Mouse (Mus musculus): ENCODE measurements around the gene Unc5c.

Unc5c gene

DNA sequence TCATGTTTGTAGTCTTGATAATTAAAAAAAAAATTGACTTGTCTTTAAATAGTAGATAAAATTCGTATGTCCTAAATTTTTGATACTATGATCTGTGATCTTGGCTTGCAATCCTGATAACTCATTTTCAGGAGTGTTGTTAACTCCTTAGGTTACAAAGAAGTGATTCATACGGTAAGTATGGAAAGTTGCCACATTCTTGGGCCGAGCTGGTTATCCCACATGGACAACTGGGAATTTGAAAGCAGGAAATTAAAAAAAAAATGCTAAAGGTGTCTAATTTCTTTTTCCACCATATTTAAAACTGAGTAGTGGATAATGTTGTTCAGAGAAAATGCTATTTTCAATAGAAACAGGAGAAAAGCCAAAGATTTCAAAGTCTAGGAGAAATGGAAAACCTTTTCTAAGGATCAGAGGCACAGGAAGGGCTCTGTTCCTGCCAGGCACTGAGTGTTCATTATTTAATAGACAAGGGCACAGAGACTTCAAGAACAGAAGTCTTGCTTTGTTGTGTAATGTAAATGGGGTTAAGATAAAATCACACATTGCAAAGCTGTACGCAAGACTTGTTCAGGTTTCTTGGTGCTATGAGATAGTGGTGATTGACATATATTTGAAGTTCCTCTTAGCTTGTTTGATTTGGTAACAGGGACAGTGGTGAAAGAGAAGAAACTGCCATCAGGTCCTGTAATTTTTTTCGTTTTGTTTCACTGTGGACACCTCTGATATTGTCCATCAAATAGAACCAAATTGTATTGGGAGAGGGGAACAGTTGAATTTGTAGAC lies 46.4 kb downstream of the Unc5c start:
- no peak for DNase-seq

DNA sequence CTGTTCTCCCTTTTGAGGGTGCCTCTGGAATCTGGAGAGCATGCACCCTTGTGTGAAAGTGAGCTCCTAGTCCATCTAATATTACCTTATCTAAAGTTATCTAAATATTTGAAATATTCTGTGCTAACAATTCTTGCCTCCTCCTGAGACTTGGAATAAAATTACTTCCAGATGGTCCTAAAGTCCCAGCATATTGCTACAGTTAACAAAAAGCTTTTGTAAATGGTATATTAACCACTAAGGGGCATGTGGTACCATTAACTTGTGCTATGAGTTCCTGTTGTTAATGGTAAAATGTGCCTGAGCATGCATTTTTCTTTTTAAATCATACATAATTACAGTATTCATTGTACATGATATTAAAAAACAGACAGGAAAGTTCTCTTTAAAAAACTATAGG lies 63.7 kb downstream of the Unc5c start:
- no peak for DNase-seq

DNA sequence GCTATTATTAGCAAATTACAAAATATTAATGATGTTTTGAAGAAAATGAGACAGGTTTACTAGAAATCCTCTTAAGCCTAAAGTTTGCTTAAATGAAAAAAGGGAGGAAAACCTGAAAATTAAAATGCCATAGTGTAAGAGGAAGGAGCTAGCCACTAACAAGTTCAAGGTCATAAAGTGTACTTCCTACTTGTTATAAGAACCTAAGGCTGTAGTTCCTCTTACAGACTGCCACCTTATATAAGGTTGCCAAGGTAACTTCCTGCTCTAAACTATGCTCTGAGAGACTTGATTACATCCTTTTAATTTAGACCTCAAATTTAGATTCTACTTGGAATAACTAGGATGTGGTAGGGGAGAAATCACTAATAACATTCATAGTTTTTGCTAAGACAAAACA lies 64.6 kb downstream of the Unc5c start:
- no peak for DNase-seq

DNA sequence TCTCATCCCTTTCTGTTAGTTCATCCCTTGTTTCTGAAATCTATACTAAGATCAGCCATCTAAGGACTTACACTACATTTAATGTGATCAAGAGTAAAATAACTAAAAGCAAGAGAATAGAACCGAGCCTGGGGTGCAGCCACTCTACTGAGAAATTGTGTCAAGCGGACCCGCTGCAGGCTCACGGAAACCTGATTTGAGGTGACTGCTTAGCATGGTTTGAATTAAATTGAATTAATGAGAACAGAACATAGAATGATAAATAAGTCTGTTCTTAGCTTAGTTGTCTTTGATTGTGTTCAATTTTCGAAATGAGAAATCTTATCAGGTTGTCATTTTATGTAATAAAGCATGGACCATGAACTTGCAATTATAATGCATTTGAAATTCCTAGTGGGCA lies 68.8 kb downstream of the Unc5c start:
- DNase-seq = no peak

DNA sequence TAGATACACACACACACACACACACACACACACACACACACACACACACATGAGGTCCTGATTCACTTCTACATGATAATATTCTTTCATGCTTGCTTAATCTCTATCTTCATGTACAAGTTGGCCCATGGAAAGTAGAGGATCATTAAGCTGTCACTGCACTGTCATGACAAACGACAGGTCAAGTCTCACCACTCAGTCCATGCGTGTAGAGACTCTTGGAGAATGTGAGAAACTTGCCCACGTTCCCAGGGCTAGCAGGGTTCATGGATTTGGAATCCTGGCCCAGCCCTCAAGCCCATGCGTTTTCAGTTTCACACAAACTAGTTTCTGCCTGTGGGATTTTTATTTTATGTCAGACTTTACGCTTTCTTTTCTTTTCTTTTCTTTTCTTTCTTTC lies 71.8 kb downstream of the Unc5c start:
- no peak for DNase-seq

DNA sequence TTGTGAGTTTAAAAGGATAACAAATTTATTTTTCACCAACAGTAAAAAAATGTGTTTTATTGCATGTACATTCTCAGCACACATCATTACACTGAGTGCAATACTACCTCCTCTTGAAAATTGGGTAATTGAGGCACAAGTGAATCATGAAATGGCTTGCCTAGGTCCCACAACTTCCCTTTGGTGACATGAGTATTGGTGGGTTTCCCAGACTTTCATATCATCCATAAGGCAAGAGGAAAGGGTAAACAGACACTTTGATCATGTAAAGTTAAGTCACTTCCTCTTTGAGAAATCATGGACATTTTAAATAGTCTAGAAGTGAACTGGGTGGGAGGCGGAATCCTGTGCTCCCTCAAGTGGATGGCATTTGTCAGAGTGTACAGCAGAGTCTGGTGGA lies 73.1 kb downstream of the Unc5c start:
- DNase-seq = no peak

DNA sequence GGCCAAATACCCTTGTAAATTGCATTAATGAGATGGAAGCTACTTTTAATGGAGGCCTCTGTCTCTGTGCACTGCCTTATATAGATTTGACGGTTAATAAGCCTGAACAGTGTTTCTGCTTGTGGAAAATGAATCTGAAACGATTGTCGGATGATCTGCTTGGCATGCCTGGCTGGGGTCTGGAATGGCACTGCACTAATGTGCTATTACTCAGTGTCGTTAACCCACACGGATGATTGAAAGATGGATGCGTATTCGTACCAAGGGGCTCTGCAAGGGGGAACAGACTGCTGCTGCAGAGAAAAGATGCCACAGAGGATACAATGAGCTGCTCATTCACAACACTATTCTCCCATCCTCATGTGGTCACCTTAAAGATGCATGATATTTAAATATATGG lies 75.7 kb downstream of the Unc5c start:
- no peak for DNase-seq

DNA sequence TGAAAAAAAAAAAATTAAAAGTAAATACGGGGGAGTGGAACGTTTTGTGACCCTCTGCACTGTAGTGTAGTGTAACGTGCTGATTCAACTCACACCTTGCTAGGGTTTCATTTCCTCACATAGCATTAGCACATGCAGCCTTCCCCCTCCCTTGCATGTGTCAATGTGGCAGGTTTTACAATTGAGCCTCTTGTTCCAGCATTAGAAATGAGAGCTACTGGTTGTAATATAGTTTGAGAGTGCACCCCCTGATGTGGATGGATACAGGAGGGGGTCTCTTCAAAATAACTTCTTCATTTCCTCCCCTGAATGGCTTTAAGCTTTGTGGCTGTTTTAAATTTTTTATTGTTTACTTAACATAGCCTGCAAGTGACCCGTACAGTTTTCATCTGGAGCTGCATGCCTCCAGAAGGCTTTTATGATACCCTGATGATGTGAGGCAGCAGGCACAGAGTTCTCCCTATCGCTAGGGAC lies 82.4 kb downstream of the Unc5c start:
- DNase-seq = no peak

DNA sequence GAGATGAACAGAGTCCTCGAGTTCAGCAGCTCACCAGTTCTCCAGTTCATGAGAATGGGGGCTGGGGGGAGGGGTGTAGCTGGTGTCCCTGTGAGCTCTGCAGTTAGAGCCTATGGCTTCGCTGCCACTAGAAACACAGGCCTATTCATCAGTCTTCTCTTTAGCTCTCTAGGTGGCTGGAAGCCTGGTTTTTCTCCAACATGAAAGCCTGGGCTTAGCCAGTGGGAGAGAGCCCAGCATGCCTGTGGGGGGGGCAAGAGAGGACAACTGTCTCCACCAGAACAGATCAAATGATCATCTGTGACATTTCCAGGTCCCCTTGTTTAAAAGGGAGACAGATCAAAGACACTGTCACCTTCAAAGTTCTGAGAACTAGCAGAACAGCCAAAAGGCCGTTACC lies 84.6 kb downstream of the Unc5c start:
- DNase-seq = no peak

DNA sequence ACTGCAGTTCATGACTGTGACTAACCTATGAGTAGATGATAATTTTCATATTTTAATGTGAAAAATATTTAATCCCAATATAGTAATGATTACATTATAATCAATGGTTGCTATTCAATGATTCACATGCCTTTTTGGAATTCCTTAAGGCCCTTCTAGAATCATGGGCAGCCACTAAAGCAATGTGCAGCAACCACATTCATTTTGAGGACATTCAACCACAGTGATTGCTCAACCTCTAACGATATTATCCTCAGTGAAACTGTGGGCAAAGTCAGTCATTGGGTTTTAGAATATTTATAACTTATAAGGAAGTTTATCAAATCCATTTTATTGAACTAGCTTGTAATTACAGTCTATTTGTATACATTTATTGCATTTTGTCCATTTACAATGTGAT lies 87.9 kb downstream of the Unc5c start:
- no peak for DNase-seq

DNA sequence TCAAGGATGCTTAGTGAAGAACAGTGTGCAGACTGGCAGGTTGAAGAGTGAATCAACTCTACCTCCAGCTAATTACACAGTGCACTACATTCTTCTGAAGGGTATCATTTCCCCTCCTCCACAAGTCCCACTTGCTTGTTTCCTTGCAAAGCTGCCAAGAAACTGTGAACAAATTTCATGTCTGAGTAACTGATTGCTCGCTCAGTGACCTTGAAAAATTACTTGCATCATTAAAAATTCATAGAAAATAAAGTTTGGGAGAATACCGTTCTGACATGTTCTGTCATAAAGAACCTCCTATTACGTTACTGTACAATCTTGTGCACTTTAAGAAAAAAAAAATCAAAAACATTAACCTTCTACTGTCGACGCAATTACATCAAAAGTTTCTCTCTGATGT lies 92.1 kb downstream of the Unc5c start:
- no peak for DNase-seq

DNA sequence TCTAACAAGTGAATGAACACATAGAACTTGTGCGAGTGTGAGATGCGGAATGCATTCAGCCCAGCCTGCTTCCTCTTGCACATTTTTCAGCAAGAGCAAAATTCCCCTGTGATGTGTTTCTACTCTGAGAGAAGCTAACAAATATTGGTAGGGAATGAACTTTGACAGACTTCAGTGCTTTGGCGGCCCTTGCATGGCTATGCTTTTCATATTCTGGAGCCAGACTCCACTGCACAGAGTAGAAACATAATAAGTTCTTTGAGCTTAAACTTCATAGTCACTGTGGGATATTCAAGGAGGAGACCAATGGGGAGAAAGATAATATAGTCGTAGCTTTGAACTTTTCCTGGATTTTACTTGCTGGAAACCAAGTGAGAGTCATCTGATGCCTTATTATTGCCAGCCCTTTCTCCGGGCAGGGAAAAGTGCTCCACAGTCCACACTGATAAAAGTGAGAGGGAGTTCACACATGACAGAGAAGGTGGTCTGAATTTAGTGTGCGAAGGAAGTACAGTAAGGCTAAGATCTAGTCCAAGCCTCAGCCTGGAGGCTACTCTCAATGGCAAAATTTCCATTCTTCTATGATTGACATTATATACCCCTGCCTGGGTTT lies 110.2 kb downstream of the Unc5c start:
- DNase-seq = no peak

DNA sequence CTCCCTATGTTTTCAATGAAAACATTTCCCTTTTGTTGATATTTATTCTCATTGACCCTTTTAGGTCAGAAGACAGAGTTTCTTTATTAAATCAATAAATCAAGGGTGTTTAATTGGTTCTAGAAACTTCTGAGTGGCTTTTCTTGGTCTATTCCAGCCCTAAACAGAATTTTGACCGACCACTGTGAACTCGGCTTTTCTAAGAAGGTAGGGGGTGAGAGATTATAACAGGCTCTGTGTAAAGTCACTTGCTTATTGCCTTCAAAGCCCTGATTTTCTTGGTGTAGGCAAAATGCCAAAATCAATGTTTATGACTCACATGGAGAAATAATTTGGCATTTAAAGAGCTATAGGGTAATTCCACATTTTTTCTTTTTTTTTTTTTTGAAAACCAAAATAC lies 112.4 kb downstream of the Unc5c start:
- DNase-seq = no peak

DNA sequence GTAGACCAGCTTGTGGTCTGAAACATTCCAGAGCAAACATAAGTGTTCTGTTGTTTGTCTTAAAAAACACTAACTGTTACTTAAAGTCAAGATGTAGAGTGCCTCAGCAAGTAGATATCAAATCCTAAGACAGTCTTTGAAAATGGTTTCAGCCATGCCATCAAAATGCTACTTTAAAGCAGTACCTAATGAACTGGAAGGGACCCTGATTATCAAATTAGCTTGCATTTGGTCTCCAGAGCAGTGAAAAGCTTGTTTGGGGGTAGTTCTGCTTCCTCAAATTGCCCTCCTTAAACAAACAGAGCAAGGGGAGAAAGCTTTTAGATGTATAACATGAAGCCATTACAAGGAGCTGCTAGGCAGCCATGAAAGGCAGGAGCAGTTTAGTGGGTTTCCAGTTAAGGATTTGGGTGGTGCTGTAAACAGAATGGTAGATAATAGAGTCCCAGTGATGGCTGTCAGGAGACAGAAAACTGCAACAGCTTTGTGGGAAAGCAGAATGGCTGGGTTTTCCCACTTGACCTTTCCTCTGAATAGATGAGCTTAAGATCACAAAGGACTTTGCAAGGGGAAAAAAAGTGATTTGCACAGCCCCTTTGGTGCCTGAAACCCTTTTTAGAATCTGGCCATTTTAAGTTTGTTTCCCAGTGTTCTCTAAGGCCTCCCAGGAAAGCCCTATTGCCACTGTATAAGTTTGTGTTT lies 116.3 kb downstream of the Unc5c start:
- DNase-seq = no peak

DNA sequence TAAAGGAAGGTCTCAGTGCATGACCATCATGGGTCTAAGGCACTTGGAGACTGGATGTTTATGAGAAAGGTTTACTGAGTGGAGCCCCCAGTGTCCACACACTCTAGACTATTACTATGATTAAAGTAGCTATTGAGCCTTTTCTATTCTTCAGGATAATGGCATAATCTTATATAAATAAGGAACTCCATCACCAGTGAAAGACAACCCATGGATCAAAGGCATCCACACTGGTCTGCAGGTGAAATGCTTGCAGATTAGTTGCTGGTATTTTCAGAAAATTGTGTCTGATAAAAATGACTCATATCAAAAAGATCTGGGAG lies 116.8 kb downstream of the Unc5c start:
- DNase-seq = no peak

DNA sequence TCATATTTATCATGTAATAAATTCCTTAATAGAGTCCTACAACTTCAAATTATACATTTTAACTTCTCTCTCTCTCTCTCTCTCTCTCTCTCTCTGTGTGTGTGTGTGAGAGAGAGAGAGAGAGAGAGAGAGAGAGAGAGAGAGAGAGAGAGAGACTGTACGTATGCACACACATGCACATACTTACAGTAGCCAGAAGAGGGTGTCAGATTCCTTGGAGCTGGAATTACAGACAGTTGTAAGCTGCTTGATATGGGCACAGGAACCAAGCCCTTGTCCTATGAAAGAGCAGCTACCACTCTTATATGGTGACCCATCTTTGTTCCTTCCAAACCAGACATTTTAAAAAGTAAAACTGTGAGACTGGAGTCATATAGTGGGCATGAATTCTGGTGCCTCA lies 118.2 kb downstream of the Unc5c start:
- DNase-seq = no peak

DNA sequence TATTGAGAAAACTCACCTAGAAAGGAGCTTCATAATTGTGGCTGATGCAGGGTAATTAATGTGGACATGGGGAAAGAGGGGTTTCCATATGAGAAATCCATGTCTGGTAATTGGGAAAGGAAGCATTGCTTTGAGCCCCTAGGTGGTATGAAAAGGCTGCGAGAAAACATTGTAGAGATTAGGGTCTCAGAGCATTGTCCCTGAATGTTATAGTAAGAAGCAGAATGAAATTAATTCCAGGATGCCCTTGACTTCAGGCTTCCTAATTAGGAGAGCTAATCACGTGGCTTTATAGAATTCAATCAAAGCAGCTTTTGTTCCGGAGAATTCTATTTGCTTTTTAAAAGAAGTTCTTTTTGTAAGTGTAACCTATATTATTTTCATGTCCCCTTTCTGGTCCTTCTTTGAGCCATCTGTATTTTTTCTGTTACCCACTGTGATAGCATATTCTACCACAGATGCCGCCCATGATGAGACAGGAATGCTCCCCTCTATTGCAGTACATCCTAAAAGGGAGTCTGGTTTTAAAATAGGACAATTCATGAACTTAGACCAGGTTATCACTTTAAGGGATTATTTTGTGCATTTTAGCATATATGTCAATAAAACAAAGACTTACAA lies 124.5 kb downstream of the Unc5c start:
- DNase-seq = no peak

DNA sequence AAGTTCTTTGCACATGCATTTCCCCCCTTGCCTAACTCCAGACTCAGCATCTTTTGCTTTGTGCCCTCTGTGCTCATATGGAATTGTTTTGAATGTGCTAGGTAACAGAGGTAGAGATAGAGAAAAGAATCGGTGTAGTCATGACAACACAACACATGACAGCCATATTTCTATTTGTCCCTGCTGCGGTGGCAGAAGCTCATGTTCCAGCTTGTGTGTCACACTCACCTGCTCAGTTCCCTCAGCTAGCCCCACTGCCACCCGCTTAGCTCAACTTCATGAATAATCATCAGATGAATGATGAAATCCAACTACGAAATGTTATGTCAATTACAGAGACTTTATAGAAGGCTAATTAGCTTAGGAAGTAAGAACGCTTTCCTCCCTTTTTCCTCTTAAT lies 128.2 kb downstream of the Unc5c start:
- DNase-seq = no peak

DNA sequence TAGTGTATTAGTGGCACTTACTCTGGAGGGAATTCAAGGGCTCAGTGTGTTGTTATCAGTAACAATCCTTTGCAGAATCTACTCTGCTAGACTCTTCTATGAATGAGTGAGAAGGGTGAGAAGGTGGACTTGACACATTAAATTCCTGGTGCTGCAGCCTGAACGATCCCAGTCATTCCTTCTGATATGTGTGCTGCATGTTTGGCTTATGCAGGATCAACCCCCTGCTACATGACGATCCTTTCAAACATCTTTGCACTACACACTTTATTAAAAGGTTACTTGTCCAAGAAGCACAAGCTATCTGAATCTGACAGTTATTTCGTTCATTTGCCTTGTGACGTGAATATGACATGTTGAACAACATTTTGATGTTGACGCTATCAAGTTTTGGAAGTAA lies 129.1 kb downstream of the Unc5c start:
- no peak for DNase-seq

DNA sequence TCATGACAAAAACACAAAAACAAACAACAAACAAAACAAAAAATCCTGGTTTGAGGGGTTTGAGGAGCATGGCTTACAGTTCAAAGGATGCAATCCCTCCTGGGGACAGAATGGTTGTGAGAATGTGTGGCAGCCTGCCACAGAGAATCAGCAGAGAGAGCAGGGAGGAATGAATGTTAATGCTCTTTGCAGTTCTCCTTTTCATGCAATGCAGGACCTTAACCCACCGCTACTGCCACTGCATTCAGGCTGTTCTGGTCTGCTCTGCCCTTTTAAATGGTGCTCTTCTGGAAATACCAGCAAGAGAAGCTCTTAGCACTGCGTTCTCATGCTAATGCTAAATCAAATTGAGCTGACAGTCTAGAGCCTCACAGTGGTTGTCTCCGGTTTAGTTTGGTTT lies 130.1 kb downstream of the Unc5c start:
- no peak for DNase-seq

DNA sequence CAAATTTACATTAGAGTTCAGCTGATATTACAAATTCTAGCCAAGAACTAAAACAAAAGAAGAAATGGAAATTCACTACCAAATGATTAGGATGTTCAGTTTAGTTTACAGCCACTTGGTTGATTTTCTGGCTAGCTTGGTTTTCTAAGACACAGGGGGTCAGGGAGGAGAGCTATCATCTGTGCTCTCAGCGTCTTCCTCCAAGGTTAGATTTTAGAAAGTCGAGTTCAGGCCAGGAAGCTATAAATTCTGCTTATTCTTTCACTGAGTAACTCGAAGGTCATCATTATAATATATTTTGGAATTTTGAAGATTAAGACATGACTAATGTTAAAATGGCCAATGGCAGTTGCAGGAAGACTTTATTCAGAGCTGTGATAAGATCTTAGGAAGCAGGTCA lies 131.4 kb downstream of the Unc5c start:
- no peak for DNase-seq

DNA sequence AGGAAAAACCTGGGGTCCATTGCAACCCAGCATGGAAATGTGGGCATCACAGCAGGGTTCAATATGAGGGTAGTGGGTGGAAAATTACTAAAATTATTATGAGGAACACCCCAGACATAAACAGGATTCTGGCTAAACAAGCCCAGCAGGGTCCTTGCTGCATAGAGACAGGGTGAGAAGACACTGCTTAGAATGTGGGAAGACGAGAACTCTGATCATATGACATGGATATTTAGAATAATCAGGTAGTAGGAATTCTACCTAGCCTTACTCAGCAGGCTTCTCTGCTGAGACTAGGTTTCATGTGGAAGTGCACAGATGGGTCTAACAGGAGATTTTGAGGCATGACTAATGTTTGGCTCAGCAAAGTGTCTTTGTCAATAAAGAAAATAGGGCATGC lies 131.9 kb downstream of the Unc5c start:
- DNase-seq = no peak

DNA sequence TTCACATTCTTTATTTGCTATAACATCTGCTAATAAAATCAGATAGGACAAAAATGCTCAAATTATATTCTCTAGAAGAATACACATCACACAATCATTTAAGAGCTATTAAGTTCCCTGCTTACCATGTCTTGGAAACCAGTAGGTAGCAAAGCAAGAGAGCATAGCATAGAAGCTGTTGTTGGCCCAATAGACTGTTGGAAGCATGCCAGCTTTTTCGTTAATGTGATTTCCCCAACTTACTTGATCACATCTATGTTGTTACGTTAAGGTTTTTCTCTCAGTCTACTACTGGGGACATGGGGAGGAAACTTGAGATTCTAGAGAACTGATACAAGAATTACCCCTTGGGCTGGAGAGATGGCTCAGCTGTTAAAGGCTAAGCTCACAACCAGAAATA lies 133.0 kb downstream of the Unc5c start:
- no peak for DNase-seq

DNA sequence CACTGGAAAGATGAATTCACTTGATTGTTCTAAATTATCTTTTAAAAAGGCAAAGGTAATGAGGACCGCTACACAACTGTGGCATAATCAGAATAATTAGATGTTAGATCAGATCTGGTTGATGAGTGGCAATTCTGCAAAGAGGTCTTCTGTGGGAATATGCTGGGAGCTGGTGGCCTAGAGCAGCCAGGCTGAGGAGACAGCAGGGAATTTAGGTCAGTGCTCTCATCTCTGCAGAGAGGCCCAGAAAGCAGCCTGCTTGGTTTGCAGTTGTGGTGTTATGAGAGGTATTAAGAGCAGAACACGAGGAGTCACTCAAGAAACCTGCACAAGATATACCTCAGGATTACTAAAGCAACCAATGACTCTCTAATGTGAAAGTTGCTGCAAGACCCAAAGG lies 133.9 kb downstream of the Unc5c start:
- no peak for DNase-seq

All from lung, adult 18-20 months (tissue).